In genomic region chr2:19392793-19393192, GRCm38 (mm10) we compare ENCODE assay signal across 23 mouse cellular contexts. TPM values are rescaled to one million over a fixed set of nuclear protein-coding genes. Genes with fewer than 3 reads are reported as not detected.
DNase-seq lines count a peak whose midpoint lies in the region; ATAC-seq and TF ChIP-seq lines count a peak whose summit lies in the region.
"Had no signal": no experiment of that assay in that cellular context is flagged by ENCODE, and none has a peak within 500 bp of the region (broad histone marks: within the 10 kb centered on the region; RNA-seq: fewer than 3 reads in every experiment).

No protein-coding gene starts in this region.

- peak overlapping the region; percentile 71 for H3K27ac ChIP-seq in layer of hippocampus, adult 2 months
- no peak overlapping the region for H3K27ac ChIP-seq in neural tube, embryonic 11.5 days (ENCODE audit: low read depth, low read length)
- H3K27ac ChIP-seq in ES-E14 (ENCODE audit: insufficient read depth, low read depth, low read length, poor library complexity, severe bottlenecking) = peak overlapping the region; percentile 74
- H3K27ac ChIP-seq: embryonic facial prominence, embryonic 15.5 days; forebrain, embryonic 12.5 days; heart, embryonic 13.5 days; hindbrain, embryonic 12.5 days; hindbrain, postnatal 0 days had no signal

- ATAC-seq in neural tube, embryonic 11.5 days (ENCODE audit: insufficient read depth, low FRiP score, low TSS enrichment) = 0 out of 2 replicates have a peak, but pooled peaks have one; percentile 35
- no peak for ATAC-seq in megakaryocyte-erythroid progenitor cell, adult 5-6 weeks (replicated peaks; ENCODE audit: low FRiP score, low TSS enrichment, poor library complexity, severe bottlenecking)
- ATAC-seq: forebrain, embryonic 16.5 days; hindbrain, postnatal 0 days had no signal

- no peak overlapping the region for H3K4me2 ChIP-seq in neural tube, embryonic 11.5 days (ENCODE audit: low read depth)
- H3K4me2 ChIP-seq: embryonic facial prominence, embryonic 15.5 days; forebrain, embryonic 12.5 days; heart, embryonic 13.5 days; hindbrain, embryonic 12.5 days had no signal

- H3K4me3 ChIP-seq in layer of hippocampus, adult 2 months = no peak overlapping the region
- H3K4me3 ChIP-seq in neural tube, embryonic 11.5 days (ENCODE audit: low read depth, low read length) = no peak overlapping the region
- H3K4me3 ChIP-seq in ES-E14 (ENCODE audit: insufficient read depth in 1 of 2, low read depth in 1 of 2, low read length in 2 of 2, poor library complexity in 1 of 2, severe bottlenecking in 1 of 2) = no peak overlapping the region
- H3K4me3 ChIP-seq: embryonic facial prominence, embryonic 15.5 days; erythroblast, embryonic 14.5 days; forebrain, embryonic 12.5 days; heart, embryonic 13.5 days; hindbrain, embryonic 12.5 days had no signal

- H3K36me3 ChIP-seq in neural tube, embryonic 11.5 days (ENCODE audit: control insufficient read depth, insufficient read depth, low read length) = no peaks in the 10 kb centered on the region
- H3K36me3 ChIP-seq in ES-E14 (ENCODE audit: control insufficient read depth, insufficient read depth, low read length, poor library complexity, severe bottlenecking) = peaks cover 7% of the 10 kb centered on the region; the same call in 1 of the 2 replicates
- H3K36me3 ChIP-seq: embryonic facial prominence, embryonic 15.5 days; forebrain, embryonic 12.5 days; hindbrain, embryonic 12.5 days had no signal

- no peaks in the 10 kb centered on the region for H3K9me3 ChIP-seq in neural tube, embryonic 11.5 days (ENCODE audit: control insufficient read depth, low read length)
- no peaks in the 10 kb centered on the region for H3K9me3 ChIP-seq in ES-E14 (ENCODE audit: control insufficient read depth, insufficient read depth, low read depth, low read length)
- H3K9me3 ChIP-seq: embryonic facial prominence, embryonic 15.5 days; forebrain, embryonic 12.5 days had no signal

- in situ Hi-C loops in ES-E14 (cut with MboI; ENCODE audit: low sequenced_read_pairs in 2 of 2, unreplicated experiment in 2 of 2) = no loop called here

- WGBS in neural tube, embryonic 11.5 days = 23% methylated on average over 2 of the region's 2 CpGs

- no peak overlapping the region for H3K9ac ChIP-seq in neural tube, embryonic 11.5 days (ENCODE audit: low read length)
- H3K9ac ChIP-seq in ES-E14 (ENCODE audit: insufficient read depth, low read depth, low read length, poor library complexity, severe bottlenecking) = no peak overlapping the region
- H3K9ac ChIP-seq: embryonic facial prominence, embryonic 15.5 days; forebrain, embryonic 12.5 days; heart, embryonic 13.5 days; hindbrain, embryonic 12.5 days had no signal

- peaks cover 4% of the 10 kb centered on the region; the same call in 1 of the 2 replicates for H3K4me1 ChIP-seq in neural tube, embryonic 11.5 days (ENCODE audit: control insufficient read depth, insufficient read depth, low read length)
- H3K4me1 ChIP-seq in ES-E14 (ENCODE audit: control insufficient read depth in 2 of 2, insufficient read depth in 2 of 2, low read length in 2 of 2, poor library complexity in 1 of 2) = peaks cover 10 to 24% of the 10 kb centered on the region in 2 experiments
- H3K4me1 ChIP-seq: embryonic facial prominence, embryonic 15.5 days; hindbrain, embryonic 12.5 days had no signal

- no peaks in the 10 kb centered on the region for H3K27me3 ChIP-seq in neural tube, embryonic 11.5 days (ENCODE audit: control insufficient read depth, insufficient read depth, low read length)
- H3K27me3 ChIP-seq: embryonic facial prominence, embryonic 15.5 days; forebrain, embryonic 12.5 days; heart, embryonic 13.5 days; hindbrain, embryonic 12.5 days had no signal

- no peak for TF ChIP-seq CTCF in layer of hippocampus, adult 2 months (conservative IDR thresholded peaks at IDR 0.05)

- peak in 1 of 2 experiments; percentile 29 for DNase-seq in layer of hippocampus, adult 2 months (ENCODE audit: low spot score in 2 of 2)
- no peak for DNase-seq in layer of hippocampus, postnatal 10 days (ENCODE audit: low spot score in 2 of 2)
- no peak for DNase-seq in neural tube, embryonic 11.5 days (ENCODE audit: low spot score)
- DNase-seq in neural tube, embryonic 10.5 days (ENCODE audit: extremely low spot score, low spot score) = no peak
- peak; percentile 54 for DNase-seq in ES-E14 (ENCODE audit: low read depth, low spot score)
- DNase-seq in telencephalon, adult 2 months (ENCODE audit: low read depth, low spot score) = peak; percentile 27
- DNase-seq in urinary bladder, postnatal 4 days (ENCODE audit: low spot score in 2 of 2) = no peak
- DNase-seq: adrenal gland, postnatal 25 days; cerebellum, adult 2 months; cerebellum, postnatal 10 days; gastrocnemius, postnatal 36 days; heart, adult 11 months; heart, postnatal 36 days had no signal

TF ChIP-seq in ES-E14, 5 proteins besides CTCF, POLR2A, EP300 and RAD21:
- no peak for TF ChIP-seq CHD2 (IDR thresholded peaks at IDR 0.05; ENCODE audit: low read depth, low read length)
- TF ChIP-seq ZNF384 (IDR thresholded peaks at IDR 0.05; ENCODE audit: low read depth, low read length) = no peak
- no peak for TF ChIP-seq MAFK (IDR thresholded peaks at IDR 0.05; ENCODE audit: insufficient read depth, low read depth, low read length)
- no peak for TF ChIP-seq ZC3H11A (IDR thresholded peaks at IDR 0.05; ENCODE audit: borderline replicate concordance, low read depth, low read length)
- no peak for TF ChIP-seq HCFC1 (IDR thresholded peaks at IDR 0.05; ENCODE audit: borderline replicate concordance, insufficient read depth, low read length)

RNA-seq across cellular contexts. Expression of gene Msrb2, which starts 21.6 kb away (rescaled TPM):
- total RNA-seq in layer of hippocampus, adult 2 months (2021) = 10 to 100 TPM; 29.9 to 31.6 TPM
- 10 to 100 TPM; 17.4 to 19.4 TPM for total RNA-seq in layer of hippocampus, postnatal 10 days (2021)
- polyA plus RNA-seq in neural tube, embryonic 11.5 days (2014; fragmentation: Nextera tagmentation; extraction: Ambion mirVana) = 13.3 and 14.6 TPM in 2 replicates
- 14.5 and 17.1 TPM in 2 replicates for total RNA-seq in ES-E14 (2012; rRNA removed)
- 23.4 and 24.3 TPM in 2 replicates for total RNA-seq in megakaryocyte-erythroid progenitor cell, adult 5-6 weeks (2014; fragmentation: Nextera tagmentation)
- total RNA-seq in megakaryocyte-erythroid progenitor cell, adult 5-6 weeks (2017) = 12.1 and 34.6 TPM in 2 replicates

RNA-seq across cellular contexts. Expression of gene Ptf1a, which starts 52.7 kb away (rescaled TPM):
- not detected for total RNA-seq in layer of hippocampus, adult 2 months (2021)
- not detected for total RNA-seq in layer of hippocampus, postnatal 10 days (2021)
- polyA plus RNA-seq in neural tube, embryonic 11.5 days (2014; fragmentation: Nextera tagmentation; extraction: Ambion mirVana) = 13.0 and 13.6 TPM in 2 replicates
- total RNA-seq in ES-E14 (2012; rRNA removed) = not detected in 2 replicates
- not detected in 2 replicates for total RNA-seq in megakaryocyte-erythroid progenitor cell, adult 5-6 weeks (2014; fragmentation: Nextera tagmentation)
- not detected in 2 replicates for total RNA-seq in megakaryocyte-erythroid progenitor cell, adult 5-6 weeks (2017)
- total RNA-seq: adrenal gland, postnatal 25 days; gastrocnemius, adult 8-10 months; gastrocnemius, postnatal 36 days; heart, postnatal 36 days had no signal
- polyA plus RNA-seq: embryonic facial prominence, embryonic 15.5 days; erythroblast, embryonic 14.5 days; forebrain, embryonic 16.5 days; heart, embryonic 13.5 days; heart, postnatal 0 days had no signal

Comparison
In these comparisons a context has a peak if more than half of its experiments do, and no peak if none do; other contexts are left out.
1. DNase-seq: peak in ES-E14 (single experiment) and telencephalon, adult 2 months (single experiment); none in layer of hippocampus, postnatal 10 days (0 of 2), neural tube, embryonic 11.5 days (single experiment), neural tube, embryonic 10.5 days (single experiment) and urinary bladder, postnatal 4 days (0 of 2).